Mouse (Mus musculus) gastrocnemius, postnatal 36 days (tissue): ENCODE results near the gene Hnf4a. TPM values are rescaled to one million over a fixed set of nuclear protein-coding genes. Genes with fewer than 3 reads are reported as not detected.

ENCODE experiments used
- DNase-seq, 2 experiments: peaks; one replicate each; pipeline ENCODE4 v3.0.0; 2022
- intact Hi-C: fragments of 180-260 bp; cut with DNase I; formaldehyde crosslinking; loops from one replicate; pipeline ENCODE4 v1.15.1; 2025
- total RNA-seq, 2 experiments: library from RNA; stranded (reverse); gene quantifications; 2 replicates each; pipeline ENCODE4 v1.2.3; 2021

The Hnf4a gene
- total RNA-seq, 2 experiments from 2014 or later, result not detected

DNA sequence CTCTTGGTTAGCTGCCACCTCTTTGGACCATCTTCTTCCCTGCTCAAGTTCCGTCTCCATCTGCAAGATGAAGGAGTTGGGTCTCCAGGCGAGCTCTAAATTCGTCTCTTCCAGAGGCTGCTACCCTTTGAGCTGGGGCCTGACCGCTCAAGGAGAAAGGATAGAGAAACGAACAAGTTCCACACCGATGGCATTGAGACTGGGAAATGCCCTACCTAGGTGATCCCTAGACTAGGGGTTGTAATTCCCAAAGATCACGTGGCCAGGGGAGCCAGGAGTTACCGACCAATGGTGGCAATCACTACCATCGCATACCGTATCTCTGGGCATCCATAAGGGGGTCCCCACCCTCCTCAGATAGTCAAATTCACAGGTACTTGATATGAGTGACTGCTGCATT, 36.1 kb downstream of the Hnf4a start:
- no peak for DNase-seq
- intact Hi-C loops, result no loop called here

DNA sequence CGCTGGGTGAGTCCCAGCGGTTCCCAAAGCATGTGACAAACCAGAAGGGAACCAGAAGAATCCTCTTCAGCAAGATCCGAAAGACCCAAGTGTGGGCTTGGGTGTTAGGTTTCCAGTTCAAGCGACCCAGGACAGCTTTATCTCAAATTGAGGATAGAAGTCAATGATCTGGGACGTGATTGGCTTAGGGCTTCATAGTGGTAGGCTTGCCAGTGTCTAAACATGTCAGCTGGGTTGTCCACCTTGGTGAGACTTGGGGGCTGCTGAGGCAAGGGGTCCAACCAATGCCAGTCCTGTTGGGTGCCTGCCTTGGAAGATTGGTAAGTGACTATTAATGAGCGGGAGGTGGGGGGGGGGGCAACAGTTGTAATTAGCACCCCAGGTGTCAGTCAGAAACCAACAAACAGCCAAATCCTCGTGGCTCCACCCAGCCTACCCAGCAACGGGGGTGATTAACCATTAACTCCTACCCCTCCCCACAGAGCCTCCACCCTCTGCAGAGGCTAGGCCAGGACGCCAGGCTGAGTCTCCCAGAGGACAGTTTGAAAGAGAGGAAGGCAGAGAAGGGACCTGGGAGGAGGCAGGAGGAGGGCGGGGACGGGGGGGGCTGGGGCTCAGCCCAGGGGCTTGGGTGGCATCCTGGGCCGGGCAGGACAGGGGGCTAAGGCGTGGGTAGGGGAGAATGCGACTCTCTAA, 40.2 kb downstream of the Hnf4a start:
- DNase-seq, result no peak
- intact Hi-C loops, result no loop called here

DNA sequence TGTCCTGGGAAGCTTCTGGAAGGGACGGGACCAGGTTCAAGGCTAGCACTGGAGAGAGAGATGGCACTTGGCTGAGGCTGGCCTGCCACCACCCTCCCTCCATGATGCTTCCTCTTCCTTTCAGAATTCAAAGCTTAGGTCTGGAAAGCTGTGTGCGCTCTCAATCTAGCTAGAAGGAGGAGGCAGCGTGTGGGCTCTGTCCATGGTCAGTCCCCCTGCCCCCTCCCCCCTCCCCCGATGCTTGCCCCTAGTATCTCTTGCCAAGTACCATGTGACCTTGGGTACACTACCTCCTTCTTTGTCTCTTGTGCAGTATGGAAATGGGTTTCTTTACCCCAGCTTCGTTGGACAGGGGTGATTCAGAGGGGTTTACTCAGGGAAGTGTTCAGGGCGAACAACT, 42.2 kb downstream of the Hnf4a start:
- intact Hi-C loops, result no loop called here
- no peak for DNase-seq

DNA sequence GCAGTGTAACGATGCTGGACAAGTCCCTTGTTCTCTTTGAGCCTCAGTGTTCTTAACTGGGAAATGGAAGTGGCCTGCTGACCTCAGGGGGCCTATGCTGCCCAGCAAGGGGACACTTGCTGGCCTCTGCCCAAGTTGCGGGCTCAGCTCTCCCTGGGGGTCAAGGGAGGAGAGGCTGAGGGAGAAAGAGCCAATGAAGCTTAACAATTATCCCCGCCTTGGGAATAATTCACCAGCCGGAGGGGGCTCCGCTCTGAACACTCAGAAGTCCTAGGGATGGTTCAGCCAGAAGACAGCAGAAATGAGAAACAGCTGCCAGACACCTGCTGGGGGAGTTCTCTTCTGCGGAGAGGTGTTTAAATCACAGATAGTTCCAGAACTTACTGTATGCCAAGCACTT, 43.2 kb downstream of the Hnf4a start:
- DNase-seq, result no peak
- intact Hi-C loops, result no loop called here

DNA sequence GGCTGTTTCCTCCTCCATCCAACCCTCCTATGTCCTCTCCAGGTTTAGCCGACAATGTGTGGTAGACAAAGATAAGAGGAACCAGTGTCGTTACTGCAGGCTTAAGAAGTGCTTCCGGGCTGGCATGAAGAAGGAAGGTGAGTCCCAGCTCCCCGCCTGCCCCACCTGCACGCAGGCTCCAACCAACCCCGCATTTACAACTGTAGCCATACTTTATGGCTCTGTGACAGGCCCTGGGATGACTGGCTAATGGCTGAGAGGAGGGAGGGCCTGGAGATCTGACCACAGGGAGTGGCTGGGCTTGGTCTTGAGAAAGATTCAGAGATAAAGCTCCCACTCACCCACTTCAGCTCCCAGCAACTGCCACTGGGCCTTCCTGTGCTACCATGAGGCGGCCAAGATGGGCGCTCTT, 45.9 kb downstream of the Hnf4a start:
- intact Hi-C loops, result no loop called here
- no peak for DNase-seq

DNA sequence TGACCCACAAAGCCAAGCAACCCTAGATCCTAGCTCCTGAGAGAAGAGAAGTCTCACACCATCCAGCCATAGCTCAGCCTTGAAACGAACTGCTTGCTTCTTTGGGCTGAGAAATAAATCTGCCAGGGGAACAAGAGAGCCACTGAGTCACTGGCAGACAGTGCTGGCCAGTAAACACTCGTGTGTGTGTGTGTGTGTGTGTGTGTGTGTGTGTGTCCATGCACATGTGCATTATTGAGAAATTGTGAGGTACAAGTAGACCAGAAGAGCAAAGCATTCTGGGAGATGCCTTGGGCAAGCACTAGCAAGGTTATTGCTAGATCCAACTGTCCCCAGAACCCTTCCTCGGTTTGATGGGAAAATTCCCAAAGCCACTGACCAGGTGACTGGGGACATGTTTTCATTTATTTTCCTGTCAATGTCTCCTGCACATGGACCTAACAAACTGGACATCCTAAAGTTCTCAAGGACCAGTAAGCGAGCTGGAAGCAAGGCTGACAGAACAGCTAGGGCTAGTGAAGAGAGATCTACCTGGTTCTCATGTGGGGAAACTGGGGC, 47.9 kb downstream of the Hnf4a start:
- intact Hi-C loops, result no loop called here
- no peak for DNase-seq

DNA sequence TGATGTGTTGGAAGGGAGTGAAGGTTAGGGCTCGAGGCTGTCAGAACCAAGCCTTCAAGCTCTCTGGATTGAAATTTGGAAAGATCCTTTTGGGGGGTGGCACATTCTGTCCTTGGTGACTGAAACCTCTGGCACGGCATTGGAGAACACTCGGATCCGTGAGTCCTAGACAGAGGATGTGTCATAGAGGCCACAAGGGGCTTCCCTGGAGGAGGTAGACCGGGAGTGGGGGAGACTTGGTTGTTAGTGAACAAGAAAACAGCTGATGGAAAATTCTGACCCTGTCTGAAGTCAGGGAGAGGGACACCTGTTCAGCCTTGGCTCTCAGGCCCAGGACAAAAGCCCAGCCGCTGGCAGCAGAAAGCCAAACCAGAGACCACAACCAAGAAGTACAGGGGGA, 48.4 kb downstream of the Hnf4a start:
- intact Hi-C loops, result no loop called here
- no peak for DNase-seq

DNA sequence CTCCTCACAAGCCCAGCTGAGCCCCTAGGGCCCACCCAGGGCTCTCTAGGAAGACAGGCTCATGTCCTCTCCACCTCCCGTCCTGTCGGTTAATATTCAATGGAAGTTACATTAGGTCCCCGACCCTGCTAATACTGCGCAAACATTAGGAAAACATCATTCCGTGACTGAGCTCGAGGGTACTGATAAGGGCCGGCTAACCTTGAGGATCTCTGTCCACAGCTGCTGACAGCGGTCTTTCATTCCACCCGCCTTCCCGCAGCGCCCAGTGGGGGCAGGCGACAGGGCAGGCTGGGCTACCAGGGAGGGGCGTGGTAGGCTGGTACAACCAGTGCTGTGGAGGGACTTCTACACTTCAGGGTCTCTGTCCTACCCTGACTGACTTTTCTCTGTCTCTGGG, 48.8 kb downstream of the Hnf4a start:
- intact Hi-C loops, result no loop called here
- no peak for DNase-seq

DNA sequence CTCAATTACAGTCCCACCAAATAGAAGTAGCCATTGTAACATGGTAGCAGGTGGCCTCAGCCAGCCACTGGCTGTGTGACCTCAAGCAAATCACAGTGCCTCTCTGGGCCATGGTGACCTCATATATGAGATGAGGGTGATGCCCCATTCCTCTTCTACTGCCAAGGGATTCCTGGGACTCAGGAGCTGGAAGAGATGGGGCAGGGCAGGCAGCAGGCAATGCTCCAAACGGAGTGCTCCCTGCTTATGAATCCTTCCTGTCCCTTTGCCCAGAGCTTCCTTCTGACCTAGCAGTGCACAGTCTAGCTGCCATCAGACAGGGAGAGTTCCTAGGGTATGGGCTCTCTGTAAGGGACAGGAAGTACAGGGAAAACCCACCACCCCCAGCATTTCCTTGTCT, 51.9 kb downstream of the Hnf4a start:
- intact Hi-C loops, result no loop called here
- DNase-seq, result no peak

DNA sequence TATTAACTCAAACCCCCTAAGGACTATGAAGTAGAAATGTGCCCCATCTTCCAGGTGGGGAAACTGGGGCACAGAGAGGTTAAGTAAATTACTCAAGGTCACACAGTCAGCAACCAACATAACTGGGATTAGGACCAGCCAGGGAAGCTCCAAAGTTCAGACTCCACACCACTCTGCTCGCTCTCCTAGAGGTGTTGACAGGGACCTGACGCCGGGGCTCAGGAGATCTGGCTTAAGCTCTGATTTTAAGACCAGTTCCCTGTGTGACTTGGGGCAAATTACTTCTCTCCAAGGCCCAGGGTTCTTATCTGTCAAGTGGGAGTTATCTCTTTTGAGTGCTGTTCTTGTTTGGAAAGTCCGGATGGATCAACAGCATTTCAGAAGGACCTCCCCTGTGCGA, 52.6 kb downstream of the Hnf4a start:
- no peak for DNase-seq
- intact Hi-C loops, result no loop called here

DNA sequence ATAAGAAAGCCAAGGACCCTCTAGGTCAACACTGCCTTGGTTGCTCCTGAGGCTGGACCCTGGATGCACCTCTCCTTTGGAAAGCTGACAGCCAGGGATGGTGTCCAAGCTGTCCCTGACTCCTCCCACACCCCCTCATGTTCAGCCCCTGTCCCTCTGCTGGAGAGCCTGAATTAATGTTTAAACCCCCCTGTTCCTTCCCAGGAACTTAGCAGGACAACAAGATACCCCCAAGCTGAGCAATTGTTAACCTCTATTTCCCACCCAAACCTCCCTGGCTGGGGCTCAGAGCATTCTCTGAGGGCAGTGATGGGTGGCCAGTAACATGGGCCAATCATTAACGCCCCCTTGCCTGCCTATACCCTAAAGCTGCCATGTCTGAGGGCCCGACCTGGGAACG, 53.6 kb downstream of the Hnf4a start:
- no peak for DNase-seq
- intact Hi-C loops, result no loop called here

DNA sequence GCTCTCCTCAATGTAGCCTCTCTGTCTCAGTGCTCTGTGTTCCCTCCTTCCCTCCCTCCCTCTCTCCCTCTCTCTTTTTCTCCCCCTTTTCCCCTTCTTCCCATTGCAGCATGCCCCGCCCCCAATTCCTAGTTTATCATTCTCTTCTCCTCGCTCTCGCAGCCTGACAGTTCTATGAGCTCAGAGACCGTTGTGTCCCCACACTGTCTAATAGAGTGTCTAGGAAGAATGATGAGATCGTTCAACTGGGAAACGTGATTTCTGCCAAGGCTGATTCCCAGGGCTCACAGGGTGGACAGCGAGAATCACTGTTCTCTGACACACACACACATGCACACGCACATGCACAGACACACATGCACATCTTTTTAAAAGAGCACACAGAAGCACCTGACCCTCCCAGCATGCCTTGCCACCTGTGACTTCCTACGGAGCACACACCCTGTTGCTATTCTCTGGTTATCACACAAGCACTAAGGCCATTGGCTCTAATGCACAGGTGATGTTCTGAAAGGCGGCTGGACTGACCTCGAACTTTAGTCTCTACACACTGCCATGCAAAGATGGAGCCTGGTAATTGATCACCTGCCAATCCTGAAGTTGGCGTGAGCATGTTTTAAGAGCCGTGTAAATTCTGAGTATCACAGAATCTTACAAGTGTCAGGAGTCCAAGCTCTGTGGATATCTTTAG, 54.8 kb downstream of the Hnf4a start:
- intact Hi-C loops, result no loop called here
- DNase-seq, result no peak

DNA sequence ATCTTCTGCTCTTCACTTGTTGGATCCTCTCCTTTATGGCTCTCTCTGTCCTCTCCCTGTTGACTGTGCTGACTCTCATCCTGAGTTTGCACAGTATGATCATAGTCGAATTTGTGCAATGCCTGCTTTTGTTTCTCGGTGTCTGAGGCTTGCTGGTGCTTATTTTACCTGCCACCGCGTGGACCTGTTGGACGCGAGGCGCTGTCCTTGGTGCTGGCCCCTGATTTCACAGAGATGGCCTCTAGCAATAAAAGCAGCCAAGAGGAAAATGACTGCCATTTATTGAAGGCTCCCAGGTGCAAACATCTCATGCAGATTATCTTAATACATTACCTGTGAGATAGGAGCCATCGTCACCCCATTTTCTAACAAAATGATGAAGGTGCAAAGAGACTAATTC, 58.0 kb downstream of the Hnf4a start:
- intact Hi-C loops, result no loop called here
- DNase-seq, result no peak

DNA sequence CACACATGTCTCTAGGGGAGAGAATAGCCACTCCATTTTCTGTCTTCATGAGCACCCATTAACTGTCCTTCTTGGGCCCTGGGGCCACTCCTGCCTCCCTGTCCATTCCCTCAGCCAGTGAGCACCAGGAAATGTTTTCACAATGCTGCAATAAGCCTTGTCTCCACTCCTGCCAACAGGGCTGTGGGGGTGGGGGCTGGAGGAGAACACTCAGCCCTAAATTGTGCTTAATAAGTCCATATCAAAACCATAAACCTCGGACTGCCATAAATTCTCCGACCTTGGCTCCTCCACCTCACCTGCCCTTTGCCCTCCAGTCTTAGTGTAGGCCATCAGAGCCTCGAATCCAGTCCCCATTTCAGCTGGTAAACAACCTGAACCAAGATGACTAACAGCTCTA, 67.7 kb downstream of the Hnf4a start:
- DNase-seq, result no peak
- intact Hi-C loops, result no loop called here

DNA sequence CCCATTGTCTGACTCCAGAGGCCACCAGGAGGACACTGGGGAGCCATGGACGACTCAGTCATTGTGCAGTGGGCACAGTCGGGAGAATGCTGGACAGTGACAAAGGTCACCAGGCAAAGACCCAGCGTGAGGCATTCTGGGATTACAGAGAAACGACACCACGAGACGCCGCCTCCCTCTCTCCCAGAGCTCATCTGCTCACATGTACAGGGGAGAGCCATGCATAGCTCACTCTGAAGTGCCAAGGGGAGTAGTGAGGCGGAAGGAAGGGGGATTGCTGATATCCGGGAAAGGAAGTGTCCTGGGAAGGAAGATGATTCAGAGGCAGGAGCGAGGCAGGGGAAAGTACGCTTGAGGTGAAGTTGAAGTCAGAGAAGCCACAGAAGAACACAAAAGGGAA, 68.6 kb downstream of the Hnf4a start:
- intact Hi-C loops, result no loop called here
- no peak for DNase-seq

DNA sequence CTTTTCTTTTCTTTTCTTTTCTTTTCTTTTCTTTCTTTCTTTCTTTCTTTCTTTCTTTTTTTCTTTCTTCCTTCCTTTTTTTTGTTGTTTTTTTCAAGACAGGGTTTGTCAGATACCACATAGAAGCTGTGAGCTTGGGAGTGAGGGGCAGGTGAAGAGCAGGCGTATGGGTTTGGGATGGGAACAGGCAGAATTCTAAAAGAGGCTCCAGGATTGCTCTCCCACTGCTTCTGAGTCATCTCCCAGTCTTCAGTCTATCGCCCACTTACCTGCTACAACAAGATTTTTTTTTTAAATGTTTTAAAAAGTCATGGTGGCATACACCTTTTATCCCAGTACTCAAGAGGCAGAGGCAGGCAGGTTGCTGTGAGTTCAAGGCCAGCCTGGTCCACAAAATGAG, 71.4 kb downstream of the Hnf4a start:
- no peak for DNase-seq
- intact Hi-C loops, result no loop called here

DNA sequence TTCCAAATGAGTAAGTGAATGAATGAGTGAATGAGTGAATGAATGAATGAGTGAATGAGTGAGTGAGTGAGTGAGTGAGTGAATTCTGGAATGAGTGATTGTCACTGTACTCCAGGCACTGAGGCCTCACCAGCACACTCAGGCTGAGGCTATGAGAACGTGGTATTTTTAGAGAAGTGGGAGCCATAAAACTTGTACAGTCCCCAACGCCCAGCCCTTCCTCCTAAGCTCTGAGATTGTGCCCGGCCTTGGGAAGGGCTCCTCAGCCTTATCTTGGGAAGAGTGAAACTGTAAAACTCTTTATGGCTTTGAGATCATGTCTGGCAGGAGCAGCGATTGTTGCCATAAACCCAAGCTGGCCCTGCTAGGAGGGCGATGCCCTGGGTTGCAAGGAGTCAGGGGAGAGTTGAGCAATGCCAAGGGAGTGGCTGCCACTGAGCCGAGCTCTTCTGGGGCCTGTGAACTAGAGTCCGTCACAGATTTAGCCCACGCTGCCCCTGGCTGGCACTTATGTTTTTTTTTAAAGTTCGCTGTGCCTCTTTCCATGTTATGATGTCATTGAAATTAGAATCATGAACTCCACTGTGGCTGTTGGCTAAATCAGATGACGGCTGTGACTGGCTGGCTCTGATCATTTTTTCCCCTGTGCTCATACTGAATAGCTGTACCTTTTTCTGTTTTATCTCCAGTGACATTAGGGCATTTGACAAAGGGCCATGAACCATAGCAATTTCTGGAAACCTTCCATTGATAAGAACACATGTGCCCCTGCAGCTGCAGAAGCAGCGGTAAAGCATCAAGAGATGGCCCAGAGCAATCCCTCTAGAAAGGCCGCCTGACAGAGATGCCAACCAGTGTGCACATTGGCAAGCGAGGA, 73.7 kb downstream of the Hnf4a start:
- intact Hi-C loops, result no loop called here
- DNase-seq, result no peak

DNA sequence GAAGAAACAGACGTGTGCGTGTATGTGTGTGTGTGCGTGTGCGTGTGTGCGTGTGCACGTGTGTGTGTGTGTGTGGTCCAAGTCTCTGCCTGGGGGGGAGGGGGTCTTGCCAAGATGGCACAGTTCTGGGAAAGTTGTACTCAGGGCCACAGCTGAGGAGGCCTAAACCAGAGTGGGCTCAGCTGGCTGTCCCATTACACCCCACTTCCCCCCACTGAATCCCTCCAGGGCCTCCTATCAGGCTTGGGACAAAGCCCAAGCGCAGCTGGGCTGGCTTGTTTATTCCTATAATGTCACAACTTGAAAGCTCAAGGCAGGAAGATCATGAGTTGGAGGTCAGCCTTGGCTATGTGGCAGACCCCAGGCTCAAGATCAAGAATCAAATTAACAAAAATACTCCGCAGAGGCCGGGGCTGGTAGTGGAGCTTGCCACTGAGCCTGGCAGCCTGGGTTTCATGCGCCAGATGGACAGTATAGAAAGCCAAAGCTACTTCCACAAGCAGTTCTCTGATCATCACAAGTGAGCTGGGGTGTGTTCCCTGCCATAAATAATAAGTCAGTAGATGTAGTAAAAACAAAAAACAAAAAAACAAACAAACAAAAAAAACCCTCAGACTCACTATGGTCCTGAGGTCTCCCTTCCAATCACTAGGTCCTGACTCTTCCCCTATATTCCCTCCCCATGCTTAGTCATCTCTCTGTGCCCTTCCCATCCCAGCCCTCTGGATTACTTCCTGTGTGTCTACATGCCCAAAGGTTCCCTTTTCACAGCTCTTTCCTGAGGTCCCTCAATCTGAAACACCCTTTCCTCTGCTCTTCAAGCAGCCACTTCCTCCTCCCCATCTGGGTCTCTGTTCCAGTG, 76.8 kb downstream of the Hnf4a start:
- no peak for DNase-seq
- intact Hi-C loops, result no loop called here

DNA sequence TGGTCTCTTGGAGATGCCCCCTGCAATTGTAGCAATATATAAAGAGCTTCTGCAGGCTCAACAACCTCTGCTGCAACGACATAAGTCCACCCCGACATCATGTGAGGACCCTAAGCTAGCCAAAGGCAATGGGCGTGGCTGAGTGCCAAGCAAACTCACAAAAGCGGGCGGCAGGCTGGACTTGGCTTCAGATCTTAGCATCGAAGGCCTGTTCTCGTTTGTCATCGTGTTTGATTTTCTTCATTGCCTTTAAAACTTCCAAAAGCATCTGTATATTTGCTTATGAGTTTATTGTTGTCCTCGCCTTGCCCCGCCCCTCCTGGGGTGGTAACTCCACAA, 77.4 kb downstream of the Hnf4a start:
- intact Hi-C loops, result no loop called here
- DNase-seq, result no peak

DNA sequence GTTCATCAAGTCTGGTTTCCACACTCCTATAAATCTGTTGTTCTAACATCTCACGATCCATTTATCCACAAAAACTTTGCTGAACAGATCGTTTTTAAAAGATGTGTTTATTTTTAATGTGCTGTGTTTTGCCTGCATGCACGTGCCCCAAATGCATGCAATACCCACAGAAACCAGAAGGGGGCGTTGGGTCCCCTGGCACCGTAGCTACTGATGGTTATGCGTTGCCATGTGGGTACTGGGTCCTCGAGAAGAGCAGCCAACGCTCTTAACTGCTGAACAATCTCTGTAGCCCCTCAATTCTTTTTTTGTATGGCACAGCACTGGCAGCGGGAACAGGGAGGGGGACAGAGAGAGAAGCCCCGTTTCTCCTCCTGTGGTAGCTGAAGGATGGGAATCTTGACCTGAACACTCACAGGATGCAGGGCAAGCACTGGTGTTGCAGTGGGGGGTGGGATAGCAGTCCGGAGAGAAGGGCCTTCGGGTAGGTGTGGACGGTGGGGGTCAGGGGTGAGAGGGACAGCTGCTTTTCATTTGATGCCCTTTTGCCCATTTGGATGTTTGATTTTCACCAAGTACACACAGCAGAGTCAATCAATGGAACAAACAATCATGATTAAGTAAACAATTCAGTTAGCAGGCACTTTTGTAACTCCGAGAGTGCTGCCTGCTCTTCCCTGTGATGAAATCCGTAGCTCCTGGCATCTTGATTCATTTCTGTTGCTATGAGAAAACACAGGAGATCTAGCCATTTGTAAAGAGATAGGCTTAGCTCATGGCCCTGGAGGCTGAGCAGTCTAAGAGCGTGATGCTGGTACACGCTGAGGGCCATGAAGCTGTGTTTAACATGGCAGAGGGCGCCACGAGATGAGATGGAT, 80.0 kb downstream of the Hnf4a start:
- intact Hi-C loops, result no loop called here
- DNase-seq, result no peak
